Mouse (Mus musculus): ENCODE measurements around the gene Lmln. TPM values are rescaled to one million over a fixed set of nuclear protein-coding genes. Genes with fewer than 3 reads are reported as not detected.

Lmln gene
- total and polyA plus RNA-seq, 3 experiments: 1.5 to 3.2 (median 2.6) TPM

- in situ Hi-C loops (cut with MboI; ENCODE audit: low pct_ligation_motif_present, low pct_unique_long_range_greater_than_20kb, low sequenced_read_pairs): no loop called here
- H3K9ac ChIP-seq (ENCODE audit: insufficient read depth, low read depth): no peak overlapping the region
- TF ChIP-seq HCFC1 (IDR thresholded peaks at IDR 0.05; ENCODE audit: low read depth, low read length): no peak
- TF ChIP-seq ELF1 (IDR thresholded peaks at IDR 0.05; ENCODE audit: low read depth, low read length): no peak
- no peak for TF ChIP-seq JUN (IDR thresholded peaks at IDR 0.05; ENCODE audit: insufficient read depth, low read depth, low read length)
- no peak for TF ChIP-seq BHLHE40 (IDR thresholded peaks at IDR 0.05; ENCODE audit: low read depth, low read length)
- no peak for TF ChIP-seq POLR2A (IDR thresholded peaks at IDR 0.05; ENCODE audit: low read depth, low read length)
- TF ChIP-seq USF1 (IDR thresholded peaks at IDR 0.05; ENCODE audit: low read depth, low read length): no peak
- no peak for TF ChIP-seq MYC (IDR thresholded peaks at IDR 0.05; ENCODE audit: low read depth, low read length)
- no peak for TF ChIP-seq ZKSCAN1 (IDR thresholded peaks at IDR 0.05; ENCODE audit: borderline replicate concordance, low read depth, low read length)
- TF ChIP-seq ZC3H11A (IDR thresholded peaks at IDR 0.05; ENCODE audit: low read depth, low read length): no peak
- no peak for TF ChIP-seq GABPA (IDR thresholded peaks at IDR 0.05; ENCODE audit: insufficient replicate concordance, low read depth, low read length)
- no peak for TF ChIP-seq RCOR1 (conservative IDR thresholded peaks at IDR 0.05; ENCODE audit: low read depth, low read length)
- no peak for TF ChIP-seq MAFK (IDR thresholded peaks at IDR 0.05; ENCODE audit: insufficient replicate concordance, low read length)
- TF ChIP-seq PAX5 (IDR thresholded peaks at IDR 0.05; ENCODE audit: low read length): no peak
- no peak for TF ChIP-seq TCF12 (IDR thresholded peaks at IDR 0.05; ENCODE audit: low read depth, low read length)
- TF ChIP-seq RAD21 (IDR thresholded peaks at IDR 0.05; ENCODE audit: low read depth, low read length): no peak
- TF ChIP-seq TBP (conservative IDR thresholded peaks at IDR 0.05; ENCODE audit: low read depth, low read length): no peak
- no peak for TF ChIP-seq CTCF (conservative IDR thresholded peaks at IDR 0.05 in 1 of 2, IDR thresholded peaks at IDR 0.05 in 1 of 2; ENCODE audit: low read depth in 2 of 2, low read length in 2 of 2)
- no peak for TF ChIP-seq ZNF384 (IDR thresholded peaks at IDR 0.05; ENCODE audit: low read depth, low read length)
- TF ChIP-seq CHD1 (IDR thresholded peaks at IDR 0.05; ENCODE audit: low read depth, low read length): no peak
- no peak for TF ChIP-seq MAZ (IDR thresholded peaks at IDR 0.05; ENCODE audit: low read depth, low read length)
- no peak for DNase-seq (ENCODE audit: extremely low read depth)
- no peaks in the 10 kb centered on the region for H3K4me1 ChIP-seq (ENCODE audit: control insufficient read depth in 1 of 2, insufficient read depth in 2 of 2)
- no peaks in the 10 kb centered on the region for H3K79me2 ChIP-seq (replicated peaks; ENCODE audit: control insufficient read depth, extremely low read depth, insufficient read depth, poor library complexity, severe bottlenecking)
- no peak overlapping the region for H3K27ac ChIP-seq (ENCODE audit: insufficient read depth, low read depth)
- H3K4me2 ChIP-seq (ENCODE audit: insufficient read depth, low read depth, poor library complexity, severe bottlenecking): no peak overlapping the region
- no peaks in the 10 kb centered on the region for H3K27me3 ChIP-seq (replicated peaks)
- H3K9me3 ChIP-seq (replicated peaks; ENCODE audit: low read length): no peaks in the 10 kb centered on the region
- H3K36me3 ChIP-seq (replicated peaks in 1 of 2; ENCODE audit: control insufficient read depth in 1 of 2, insufficient read depth in 1 of 2, low read length in 1 of 2): peaks cover 0 to 20% of the 10 kb centered on the region in 2 experiments
- dilution Hi-C loops (cut with MboI; ENCODE audit: extremely low pct_ligation_motif_present, extremely low pct_unique_long_range_greater_than_20kb, low sequenced_read_pairs): no loop called here
- no peak overlapping the region for H3K4me3 ChIP-seq (replicated peaks in 1 of 3; ENCODE audit: low read depth in 2 of 3, low read length in 2 of 3, poor library complexity in 1 of 3)
These were observed 61.9 kb downstream of the Lmln start for GRCm38 (mm10) chr16:33123938-33124820.

- in situ Hi-C loops (cut with MboI; ENCODE audit: low pct_ligation_motif_present, low pct_unique_long_range_greater_than_20kb, low sequenced_read_pairs) (no loop called here), dilution Hi-C loops (cut with MboI; ENCODE audit: extremely low pct_ligation_motif_present, extremely low pct_unique_long_range_greater_than_20kb, low sequenced_read_pairs) (no loop called here)
- H3K27ac ChIP-seq (ENCODE audit: insufficient read depth, low read depth): no peak overlapping the region
- DNase-seq (ENCODE audit: extremely low read depth): no peak
- H3K9me3 ChIP-seq (replicated peaks; ENCODE audit: low read length): no peaks in the 10 kb centered on the region
- H3K9ac ChIP-seq (ENCODE audit: insufficient read depth, low read depth): no peak overlapping the region
- H3K4me1 ChIP-seq (ENCODE audit: control insufficient read depth in 1 of 2, insufficient read depth in 2 of 2): peaks cover 2 to 3% of the 10 kb centered on the region in 2 experiments; a peak in 3 of 4 replicates
- TF ChIP-seq ETS1 (conservative IDR thresholded peaks at IDR 0.05; ENCODE audit: low read depth, low read length): no peak
- no peak for TF ChIP-seq MYC (IDR thresholded peaks at IDR 0.05; ENCODE audit: low read depth, low read length)
- TF ChIP-seq MAZ (IDR thresholded peaks at IDR 0.05; ENCODE audit: low read depth, low read length): no peak
- TF ChIP-seq TBP (conservative IDR thresholded peaks at IDR 0.05; ENCODE audit: low read depth, low read length): no peak
- no peak for TF ChIP-seq POLR2A (IDR thresholded peaks at IDR 0.05; ENCODE audit: low read depth, low read length)
- TF ChIP-seq RAD21 (IDR thresholded peaks at IDR 0.05; ENCODE audit: low read depth, low read length): no peak
- TF ChIP-seq UBTF (IDR thresholded peaks at IDR 0.05; ENCODE audit: low read depth, low read length): no peak
- TF ChIP-seq CHD2 (IDR thresholded peaks at IDR 0.05; ENCODE audit: low read length): no peak
- TF ChIP-seq HCFC1 (IDR thresholded peaks at IDR 0.05; ENCODE audit: low read depth, low read length): no peak
- TF ChIP-seq PAX5 (IDR thresholded peaks at IDR 0.05; ENCODE audit: low read length): no peak
- TF ChIP-seq TCF12 (IDR thresholded peaks at IDR 0.05; ENCODE audit: low read depth, low read length): no peak
- TF ChIP-seq BHLHE40 (IDR thresholded peaks at IDR 0.05; ENCODE audit: low read depth, low read length): no peak
- peaks cover 0 to 16% of the 10 kb centered on the region in 2 experiments for H3K36me3 ChIP-seq (replicated peaks in 1 of 2; ENCODE audit: control insufficient read depth in 1 of 2, insufficient read depth in 1 of 2, low read length in 1 of 2)
- H3K27me3 ChIP-seq (replicated peaks): no peaks in the 10 kb centered on the region
- H3K79me2 ChIP-seq (replicated peaks; ENCODE audit: control insufficient read depth, extremely low read depth, insufficient read depth, poor library complexity, severe bottlenecking): no peaks in the 10 kb centered on the region
- H3K4me2 ChIP-seq (ENCODE audit: insufficient read depth, low read depth, poor library complexity, severe bottlenecking): no peak overlapping the region
- no peak overlapping the region for H3K4me3 ChIP-seq (replicated peaks in 1 of 3; ENCODE audit: low read depth in 2 of 3, low read length in 2 of 3, poor library complexity in 1 of 3)
These were observed 64.7 kb downstream of the Lmln start for GRCm38 (mm10) chr16:33127052-33127451.
